11 mouse cellular contexts compared by ENCODE assay signal in genomic region chr9:58134906-58135305, GRCm38 (mm10). TPM values are rescaled to one million over a fixed set of nuclear protein-coding genes. Genes with fewer than 3 reads are reported as not detected.
A peak's percentile ranks its signal among the peaks of the same experiment; 100 is the strongest.
DNase-seq lines count a peak whose midpoint lies in the region; ATAC-seq and TF ChIP-seq lines count a peak whose summit lies in the region.
"Had no signal": no experiment of that assay in that cellular context is flagged by ENCODE, and none has a peak within 500 bp of the region (broad histone marks: within the 10 kb centered on the region; RNA-seq: fewer than 3 reads in every experiment).

No protein-coding gene starts in this region.

- H3K9ac ChIP-seq in hindbrain, embryonic 12.5 days, result no peak overlapping the region
- no peak overlapping the region for H3K9ac ChIP-seq in hindbrain, embryonic 11.5 days (ENCODE audit: low read depth, low read length)
- H3K9ac ChIP-seq in limb, embryonic 13.5 days, result no peak overlapping the region; the same call in 1 of the 2 replicates
- H3K9ac ChIP-seq: liver, postnatal 0 days had no signal

- no peak for DNase-seq in hindbrain, embryonic 11.5 days (ENCODE audit: low spot score)
- peak; percentile 69 for DNase-seq in brain, embryonic 14.5 days (ENCODE audit: low read depth)
- DNase-seq in embryo, embryonic 10.5 days (ENCODE audit: low spot score), result peak; percentile 63
- DNase-seq in gastrocnemius, postnatal 4 days (ENCODE audit: low spot score in 2 of 2), result no peak
- no peak for DNase-seq in lung, postnatal 10 days
- no peak for DNase-seq in gastrocnemius, adult 18-20 months (ENCODE audit: low spot score)
- DNase-seq: heart, postnatal 10 days; liver, postnatal 0 days had no signal

- WGBS in hindbrain, embryonic 12.5 days, result 21% methylated on average over 7 of the region's 7 CpGs
- WGBS in hindbrain, embryonic 11.5 days, result 30% methylated on average over 7 of the region's 7 CpGs
- 12% methylated on average over 7 of the region's 7 CpGs for WGBS in limb, embryonic 13.5 days

- H3K27me3 ChIP-seq in hindbrain, embryonic 12.5 days, result peaks cover 59% of the 10 kb centered on the region
- H3K27me3 ChIP-seq in hindbrain, embryonic 11.5 days (ENCODE audit: control insufficient read depth, insufficient read depth, low read length), result peaks cover 18% of the 10 kb centered on the region
- no peaks in the 10 kb centered on the region for H3K27me3 ChIP-seq in limb, embryonic 13.5 days

- no peak for TF ChIP-seq POLR2A in brain, embryonic 14.5 days (IDR thresholded peaks at IDR 0.05; ENCODE audit: borderline replicate concordance, extremely low read depth, insufficient read depth, insufficient read length, poor library complexity, severe bottlenecking)

- H3K4me2 ChIP-seq in hindbrain, embryonic 12.5 days (replicated peaks), result no peak overlapping the region
- no peak overlapping the region for H3K4me2 ChIP-seq in hindbrain, embryonic 11.5 days (replicated peaks; ENCODE audit: low read depth, low read length)
- peak overlapping the region; percentile 50 for H3K4me2 ChIP-seq in limb, embryonic 13.5 days (replicated peaks)

- no peak for TF ChIP-seq CTCF in brain, embryonic 14.5 days (IDR thresholded peaks at IDR 0.05; ENCODE audit: borderline replicate concordance, extremely low read depth, insufficient read depth, insufficient read length)

- 0 out of 2 replicates have a peak overlapping the region, but pooled peaks have one; percentile 35 for H3K27ac ChIP-seq in hindbrain, embryonic 12.5 days
- no peak overlapping the region for H3K27ac ChIP-seq in hindbrain, embryonic 11.5 days (ENCODE audit: low read depth, low read length)
- peak overlapping the region; percentile 85 for H3K27ac ChIP-seq in limb, embryonic 13.5 days
- H3K27ac ChIP-seq: layer of hippocampus, adult 2 months had no signal

- H3K36me3 ChIP-seq in hindbrain, embryonic 12.5 days, result no peaks in the 10 kb centered on the region
- no peaks in the 10 kb centered on the region for H3K36me3 ChIP-seq in hindbrain, embryonic 11.5 days (ENCODE audit: control insufficient read depth, insufficient read depth, low read length)
- peaks cover 3% of the 10 kb centered on the region for H3K36me3 ChIP-seq in limb, embryonic 13.5 days

- no peak for ATAC-seq in hindbrain, embryonic 12.5 days (ENCODE audit: low FRiP score)
- ATAC-seq in hindbrain, embryonic 11.5 days (ENCODE audit: low FRiP score), result no peak
- ATAC-seq in limb, embryonic 13.5 days (ENCODE audit: low FRiP score, low read depth), result no peak
- ATAC-seq: liver, postnatal 0 days had no signal

- no peak overlapping the region for H3K4me3 ChIP-seq in hindbrain, embryonic 12.5 days
- H3K4me3 ChIP-seq in hindbrain, embryonic 11.5 days (ENCODE audit: low read depth, low read length), result no peak overlapping the region
- H3K4me3 ChIP-seq in limb, embryonic 13.5 days, result peak overlapping the region; percentile 21
- H3K4me3 ChIP-seq: layer of hippocampus, adult 2 months had no signal

- peaks cover 60% of the 10 kb centered on the region for H3K4me1 ChIP-seq in hindbrain, embryonic 12.5 days
- H3K4me1 ChIP-seq in hindbrain, embryonic 11.5 days (replicated peaks; ENCODE audit: control insufficient read depth, insufficient read depth, low read length), result peaks cover 12% of the 10 kb centered on the region
- H3K4me1 ChIP-seq in limb, embryonic 13.5 days, result peaks cover 86% of the 10 kb centered on the region

- no peaks in the 10 kb centered on the region for H3K9me3 ChIP-seq in hindbrain, embryonic 12.5 days (replicated peaks)
- no peaks in the 10 kb centered on the region for H3K9me3 ChIP-seq in hindbrain, embryonic 11.5 days (ENCODE audit: control insufficient read depth, low read length)
- no peaks in the 10 kb centered on the region for H3K9me3 ChIP-seq in limb, embryonic 13.5 days

RNA-seq across cellular contexts. Expression of gene Ccdc33, which starts 16.3 kb away (rescaled TPM):
- 1.0 and 1.5 TPM in 2 replicates for polyA plus RNA-seq in hindbrain, embryonic 12.5 days (2016; fragmentation: Nextera tagmentation; extraction: Ambion mirVana)
- polyA plus RNA-seq in hindbrain, embryonic 11.5 days (2014; fragmentation: Nextera tagmentation; extraction: Ambion mirVana), result 0.31 and 0.99 TPM in 2 replicates
- 0.89 and 1.2 TPM in 2 replicates for polyA plus RNA-seq in brain, embryonic 14.5 days (2012; rRNA removed)
- polyA plus RNA-seq in limb, embryonic 13.5 days (2015; fragmentation: Nextera tagmentation; extraction: Ambion mirVana), result 0.15 and 0.20 TPM in 2 replicates
- not detected for total RNA-seq in gastrocnemius, postnatal 4 days (2021)
- total RNA-seq in gastrocnemius, adult 18-20 months (2021), result not detected
- total RNA-seq: heart, postnatal 10 days had no signal
- polyA plus RNA-seq: liver, postnatal 0 days had no signal

Comparison
In these comparisons a context has a peak if more than half of its experiments do, and no peak if none do; other contexts are left out.
1. DNase-seq: peak in brain, embryonic 14.5 days (single experiment) and embryo, embryonic 10.5 days (single experiment); none in hindbrain, embryonic 11.5 days (single experiment), gastrocnemius, postnatal 4 days (0 of 2), lung, postnatal 10 days (single experiment) and gastrocnemius, adult 18-20 months (single experiment).